Mouse (Mus musculus): ENCODE results near the gene Rhbdd2.

Rhbdd2 gene

DNA sequence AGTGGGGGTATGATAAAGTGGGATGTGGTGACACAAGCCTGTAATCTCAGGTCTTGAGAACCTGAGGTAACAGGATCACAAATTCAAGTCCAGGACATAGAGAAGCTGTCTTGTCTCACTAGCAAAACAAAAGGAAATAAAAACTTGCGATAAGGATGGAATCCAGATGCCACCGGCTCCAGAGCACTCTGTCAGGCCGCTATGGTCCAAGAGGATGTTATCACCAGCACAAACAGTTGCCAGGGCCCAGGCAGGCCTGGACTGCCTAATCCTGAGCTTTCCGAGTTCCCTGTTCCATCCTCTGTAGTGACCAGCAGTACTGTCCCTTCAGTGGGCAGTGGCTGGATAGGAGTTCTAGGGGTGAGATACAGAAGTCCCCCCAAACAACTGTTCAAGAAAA is 27.5 kb downstream of the Rhbdd2 start:
- CTCF ChIA-PET, result interaction anchor here in 2 of 4 experiments (1.2 to 2.5 kb wide), 2 partner anchors 29 to 30 kb away, joined by 4 to 6 read pairs; no protein-coding TSS in a partner anchor
- POLR2A ChIA-PET, result interaction anchor here in 3 of 4 experiments (0.7 to 9.0 kb wide), 18 partner anchors 8 to 119 kb away, joined by 3 to 119 read pairs (median 5); partner anchors contain the start of genes Por (in 2 of the 3), Mdh2 (in 1 of the 3) and Styxl1 (in 1 of the 3)

DNA sequence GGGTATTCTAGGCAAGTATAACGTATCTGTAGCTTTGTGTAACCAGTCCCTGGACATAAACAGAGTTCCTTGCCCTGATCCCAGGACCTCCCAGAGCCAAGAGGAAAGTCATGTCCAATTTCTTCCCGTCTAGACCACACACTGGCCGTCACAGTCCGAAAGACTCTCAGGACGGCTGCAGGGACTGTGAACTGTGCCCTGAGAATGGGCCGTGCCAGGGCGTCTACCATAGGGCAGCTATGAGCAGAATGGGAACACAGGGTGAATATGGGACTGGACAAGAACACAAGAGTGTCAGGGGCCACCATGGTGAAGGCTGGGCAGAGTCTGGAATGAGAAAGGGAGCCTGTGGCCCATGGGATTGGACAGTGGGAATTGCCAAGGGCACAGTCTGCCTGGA is 28.1 kb downstream of the Rhbdd2 start:
- ChIA-PET CTCF (interaction anchor here in 1 of 4 experiments (1.0 to 2.5 kb wide), 2 partner anchors 31 to 194 kb away, joined by 4 to 6 read pairs; no protein-coding TSS in a partner anchor), POLR2A (interaction anchor here in 3 of 4 experiments (0.6 to 9.0 kb wide), 18 partner anchors 9 to 889 kb away, joined by 3 to 119 read pairs (median 6); partner anchors contain the start of genes Por (in 2 of the 3), Mdh2 (in 1 of the 3) and Styxl1 (in 1 of the 3))

DNA sequence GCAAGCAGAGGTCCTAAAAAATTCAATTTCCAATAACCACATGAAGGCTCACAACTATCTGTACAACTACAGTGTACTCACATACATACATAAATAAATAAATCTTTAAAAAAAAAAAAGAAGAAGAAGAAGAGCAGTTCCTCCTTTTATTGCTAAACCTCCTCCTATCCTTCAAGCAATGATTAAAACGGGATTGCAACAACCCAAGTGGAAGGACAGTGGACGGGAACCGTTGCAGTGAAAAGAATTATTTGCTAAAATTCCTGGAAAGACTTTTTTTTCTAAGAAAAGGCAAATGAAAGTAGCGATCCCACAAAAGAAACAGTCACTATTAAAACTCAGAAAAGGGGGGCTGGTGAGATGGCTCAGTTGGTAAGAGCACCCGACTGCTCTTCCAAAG is 34.5 kb downstream of the Rhbdd2 start:
- ChIA-PET POLR2A (interaction anchor here in 2 of 4 experiments (0.7 to 12.0 kb wide), 3 partner anchors 9 to 23 kb away, joined by 3 to 119 read pairs (median 3); no protein-coding TSS in a partner anchor), CTCF (interaction anchor here in 1 of 4 experiments (0.5 to 0.6 kb wide), 2 partner anchors 583 to 672 kb away, joined by 3 read pairs; no protein-coding TSS in a partner anchor)

DNA sequence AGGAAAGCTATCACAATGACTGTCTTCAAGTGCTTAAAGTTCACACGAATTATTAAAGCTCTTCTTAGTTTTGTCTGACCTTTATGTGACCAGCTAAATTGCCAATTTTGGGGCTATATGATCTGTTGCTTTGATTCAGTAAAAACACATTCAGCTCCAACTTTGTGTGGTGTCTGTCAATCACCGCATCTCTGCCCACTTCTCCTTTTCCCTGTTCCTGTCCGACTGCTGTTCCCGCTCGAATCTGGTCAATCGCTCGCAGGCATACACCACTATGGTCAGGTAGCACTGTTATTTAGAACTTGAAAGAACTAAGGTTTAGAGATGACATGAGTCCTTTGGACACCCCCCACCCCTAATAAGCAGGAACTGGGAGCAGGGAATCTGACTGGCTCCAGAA is 35.7 kb downstream of the Rhbdd2 start:
- ChIA-PET POLR2A (interaction anchor here in 2 of 4 experiments (0.8 to 12.0 kb wide), 6 partner anchors 9 to 77 kb away, joined by 3 to 119 read pairs (median 4); partner anchors contain the start of gene Tmem120a (in 1 of the 2)), CTCF (interaction anchor here in 2 of 4 experiments (0.6 kb wide), 2 partner anchors 10 to 207 kb away, joined by 3 to 7 read pairs; no protein-coding TSS in a partner anchor)

DNA sequence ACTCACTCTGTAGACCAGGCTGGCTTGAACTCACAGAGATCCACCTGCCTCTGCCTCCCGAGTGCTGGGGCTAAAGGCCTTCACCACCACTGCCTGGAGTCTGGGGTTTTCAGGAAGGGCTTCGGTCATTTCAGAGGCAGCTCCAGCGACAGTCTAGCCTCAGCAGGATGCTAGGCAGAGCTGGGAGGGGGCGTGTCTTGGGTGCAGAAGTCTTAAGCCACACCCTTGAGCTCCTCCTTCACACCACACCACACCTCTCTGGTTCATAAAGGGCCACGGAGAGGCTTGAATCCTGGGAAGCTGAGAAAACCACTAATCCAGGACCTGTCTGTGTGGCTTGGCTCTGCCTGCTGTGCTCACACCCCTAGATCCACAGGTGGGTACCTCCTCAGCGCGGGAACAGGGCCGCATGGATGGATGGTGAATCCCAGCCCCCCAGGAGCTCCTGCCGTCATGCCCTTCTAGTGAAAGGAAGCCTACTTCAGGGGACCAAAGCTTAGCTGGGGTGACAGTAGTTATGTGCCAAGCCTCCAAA is 37.4 kb downstream of the Rhbdd2 start, which contains the start of gene Por:
Gene Por, plus strand, starts transcription at position 293 of the 535 bp plus-strand sequence.
- ChIA-PET POLR2A (interaction anchor here in 3 of 4 experiments (0.5 to 12.0 kb wide), 24 partner anchors 10 to 288 kb away, joined by 3 to 119 read pairs (median 5); partner anchors contain the start of genes Mdh2 (in 2 of the 3), Styxl1 (in 2 of the 3), Tmem120a (in 2 of the 3) and Hspb1 (in 1 of the 3)), CTCF (interaction anchor here in 3 of 4 experiments (0.7 to 1.5 kb wide), 7 partner anchors 19 to 186 kb away, joined by 3 to 8 read pairs (median 3); no protein-coding TSS in a partner anchor)

DNA sequence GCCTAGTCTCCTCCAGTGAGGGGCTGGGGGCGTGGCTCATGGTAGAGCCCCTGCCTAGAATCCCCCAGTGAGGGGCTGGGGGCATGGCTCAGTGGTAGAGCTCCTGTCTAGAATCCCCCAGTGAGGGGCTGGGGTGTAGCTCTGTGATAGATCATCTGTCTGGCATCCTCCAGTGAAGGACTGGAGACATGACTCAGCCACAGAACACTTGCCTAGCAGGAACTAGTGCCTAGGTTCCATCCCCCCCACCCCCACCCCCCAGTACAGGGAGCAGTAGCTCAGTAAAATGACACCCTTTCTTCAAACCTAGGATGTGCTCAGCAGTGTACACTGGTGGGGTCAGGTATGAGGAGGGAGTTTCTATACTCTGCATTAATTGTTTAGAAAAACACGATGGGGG is 38.5 kb downstream of the Rhbdd2 start:
- ChIA-PET CTCF (interaction anchor here in 1 of 4 experiments (0.6 to 1.3 kb wide), 2 partner anchors 59 to 709 kb away, joined by 3 read pairs; no protein-coding TSS in a partner anchor), POLR2A (interaction anchor here in 3 of 4 experiments (0.6 to 12.0 kb wide), 8 partner anchors 12 to 150 kb away, joined by 3 to 119 read pairs (median 8); no protein-coding TSS in a partner anchor)

DNA sequence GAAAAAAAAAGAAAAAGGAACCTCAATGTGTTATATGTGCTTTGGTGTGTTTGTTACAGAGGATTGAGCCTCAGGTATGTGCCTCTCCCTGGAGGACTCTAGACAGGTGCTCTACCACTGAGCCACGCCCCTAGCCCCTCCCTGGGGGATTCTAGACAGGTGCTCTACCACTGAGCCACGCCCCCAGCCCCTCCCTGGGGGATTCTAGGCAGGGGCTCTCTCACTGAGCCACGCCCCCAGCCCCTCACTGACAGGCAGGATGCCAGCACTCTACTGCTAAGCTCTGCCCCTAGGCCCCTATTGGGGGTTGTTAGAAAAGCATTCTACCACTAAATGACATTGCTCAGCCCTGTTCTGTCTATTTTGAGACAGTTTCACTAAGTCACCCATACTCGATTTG is 40.1 kb downstream of the Rhbdd2 start:
- ChIA-PET POLR2A (interaction anchor here in 2 of 4 experiments (0.5 to 12.0 kb wide), 11 partner anchors 15 to 106 kb away, joined by 3 to 119 read pairs (median 5); partner anchors contain the start of genes Mdh2 (in 1 of the 2) and Styxl1 (in 1 of the 2)), CTCF (interaction anchor here in 2 of 4 experiments (0.6 to 0.9 kb wide), 5 partner anchors 16 to 57 kb away, joined by 3 to 12 read pairs (median 3); no protein-coding TSS in a partner anchor)

DNA sequence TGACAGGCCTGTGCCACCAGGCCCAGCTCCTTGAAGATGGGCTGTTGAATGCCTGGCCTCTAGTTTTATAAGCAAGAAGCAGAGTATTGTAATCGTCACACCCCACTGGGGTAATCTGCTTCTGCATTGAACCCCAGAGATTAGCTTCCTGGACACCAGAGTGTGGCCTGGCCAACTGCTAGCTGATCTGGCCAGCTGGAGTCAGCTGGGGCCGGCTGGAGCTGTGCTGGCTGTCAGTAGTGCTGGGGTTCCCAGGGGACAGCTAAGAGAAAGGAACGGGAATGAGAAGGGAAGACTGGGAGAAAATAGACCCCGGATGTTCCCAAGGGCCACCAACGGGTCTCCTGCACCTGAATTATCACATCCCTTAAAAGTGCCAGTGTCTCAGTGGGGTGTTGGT is 40.6 kb downstream of the Rhbdd2 start:
- POLR2A ChIA-PET, result interaction anchor here in 2 of 4 experiments (0.5 to 12.0 kb wide), 13 partner anchors 9 to 105 kb away, joined by 3 to 119 read pairs (median 5); partner anchors contain the start of genes Styxl1 (in 2 of the 2) and Mdh2 (in 1 of the 2)
- CTCF ChIA-PET, result interaction anchor here in 1 of 4 experiments (0.7 to 0.9 kb wide), 4 partner anchors 16 to 57 kb away, joined by 3 to 4 read pairs (median 3); no protein-coding TSS in a partner anchor

DNA sequence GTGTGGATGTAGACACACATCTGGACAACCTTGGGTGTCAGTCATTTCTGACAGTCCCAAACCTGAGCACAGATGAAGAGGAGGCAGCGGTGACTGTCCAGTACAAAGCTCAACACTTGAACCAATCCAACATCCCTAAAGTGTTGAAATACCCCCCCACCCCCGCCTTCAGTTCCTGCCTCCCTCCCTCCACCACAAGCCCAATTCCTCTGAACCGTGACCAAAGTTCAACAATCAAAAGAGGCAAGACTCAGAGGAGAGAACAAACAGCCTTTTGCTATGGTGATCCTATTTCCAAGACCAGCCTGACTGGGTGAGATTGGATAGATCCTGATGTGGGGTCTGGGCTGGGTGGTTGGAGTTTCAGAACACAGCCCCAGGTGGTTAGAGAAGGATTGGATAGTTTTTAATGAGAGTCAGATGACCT is 41.9 kb downstream of the Rhbdd2 start:
- ChIA-PET CTCF (interaction anchor here in 2 of 4 experiments (0.5 to 1.5 kb wide), 5 partner anchors 60 to 665 kb away, joined by 3 to 8 read pairs (median 6); partner anchors contain the start of genes Abhd11 (in 1 of the 2), Mdh2 (in 1 of the 2) and Styxl1 (in 1 of the 2)), POLR2A (interaction anchor here (0.5 to 12.0 kb wide), 32 partner anchors 9 to 411 kb away, joined by 3 to 119 read pairs (median 4); partner anchors contain the start of genes Mdh2 (in 2 of the 4), Styxl1 (in 2 of the 4) and Tmem120a (in 1 of the 4))

DNA sequence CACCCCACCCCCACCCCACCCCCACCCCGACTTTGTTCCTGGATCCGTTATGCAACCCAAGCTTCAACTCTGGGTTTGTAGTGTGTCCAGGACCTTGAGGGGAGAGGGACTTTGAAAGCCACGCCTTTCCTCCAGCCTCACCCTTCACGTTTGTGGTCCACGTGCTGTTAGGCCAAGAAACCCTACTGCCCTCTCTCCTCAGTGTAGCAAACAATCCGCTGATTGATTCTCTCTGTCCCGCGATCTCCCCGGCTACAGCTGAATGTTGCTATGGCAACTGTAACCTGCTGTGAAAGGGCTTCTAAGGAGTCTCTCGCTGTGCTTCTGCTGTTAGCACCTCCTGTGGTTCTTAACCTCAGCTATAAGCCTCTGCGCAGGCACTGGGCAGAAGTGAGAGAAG is 42.4 kb downstream of the Rhbdd2 start:
- CTCF ChIA-PET, result interaction anchor here in 3 of 4 experiments (0.5 to 1.5 kb wide), 8 partner anchors 45 to 1259 kb away, joined by 3 to 8 read pairs (median 4); partner anchors contain the start of genes Abhd11 (in 1 of the 3), Mdh2 (in 1 of the 3) and Styxl1 (in 1 of the 3)
- POLR2A ChIA-PET, result interaction anchor here (0.5 to 12.0 kb wide), 28 partner anchors 8 to 326 kb away, joined by 3 to 119 read pairs (median 4); partner anchors contain the start of genes Mdh2 (in 2 of the 4), Styxl1 (in 2 of the 4), Rhbdd2 (in 1 of the 4) and Tmem120a (in 1 of the 4)

DNA sequence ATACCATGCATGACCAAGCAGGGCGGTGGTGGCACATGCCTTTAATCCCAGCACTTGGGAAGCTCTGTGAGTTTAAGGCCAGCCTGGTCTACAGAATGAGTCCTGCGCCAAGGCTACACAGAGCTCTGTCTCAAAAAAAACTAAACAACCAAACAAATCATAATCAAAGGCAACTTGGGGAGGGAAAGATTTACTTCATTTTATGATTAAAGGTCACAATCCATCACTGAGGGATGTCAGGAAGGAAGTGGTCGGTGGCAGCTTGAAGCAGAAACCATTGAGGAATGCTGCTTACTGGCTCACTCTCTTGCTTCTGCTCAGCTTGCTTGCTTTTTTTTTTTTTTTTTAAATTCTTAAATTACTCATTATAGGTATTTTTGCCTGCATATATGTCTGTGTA is 44.3 kb downstream of the Rhbdd2 start:
- ChIA-PET CTCF (interaction anchor here in 1 of 4 experiments (0.8 to 2.6 kb wide), 3 partner anchors 13 to 46 kb away, joined by 4 to 11 read pairs (median 5); no protein-coding TSS in a partner anchor), POLR2A (interaction anchor here (0.6 to 12.0 kb wide), 8 partner anchors 12 to 102 kb away, joined by 3 to 119 read pairs (median 7); partner anchors contain the start of genes Mdh2 (in 1 of the 4) and Styxl1 (in 1 of the 4))

DNA sequence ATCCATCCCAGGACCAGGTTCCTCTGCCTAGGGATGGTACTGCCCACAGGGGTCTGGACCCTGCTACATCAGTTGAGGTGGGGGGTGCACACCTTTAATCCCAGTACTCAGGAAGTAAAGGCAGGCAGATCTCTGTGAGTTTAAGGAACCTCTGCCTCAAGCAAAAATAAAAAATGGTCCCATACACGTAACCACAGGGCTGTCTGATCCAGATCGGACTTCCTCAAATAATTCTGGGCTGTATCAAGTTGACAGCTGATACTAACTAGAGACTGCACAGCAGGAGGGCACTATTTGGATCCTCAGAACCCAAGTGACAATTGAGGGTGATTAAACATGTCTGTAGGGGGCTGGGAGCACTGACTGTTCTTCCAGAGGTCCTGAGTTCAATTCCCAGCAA is 44.8 kb downstream of the Rhbdd2 start:
- ChIA-PET CTCF (interaction anchor here in 2 of 4 experiments (1.0 to 2.6 kb wide), 3 partner anchors 12 to 47 kb away, joined by 3 to 11 read pairs (median 4); no protein-coding TSS in a partner anchor), POLR2A (interaction anchor here (0.5 to 12.0 kb wide), 10 partner anchors 11 to 101 kb away, joined by 3 to 119 read pairs (median 4); partner anchors contain the start of genes Mdh2 (in 1 of the 4), Styxl1 (in 1 of the 4) and Tmem120a (in 1 of the 4))

DNA sequence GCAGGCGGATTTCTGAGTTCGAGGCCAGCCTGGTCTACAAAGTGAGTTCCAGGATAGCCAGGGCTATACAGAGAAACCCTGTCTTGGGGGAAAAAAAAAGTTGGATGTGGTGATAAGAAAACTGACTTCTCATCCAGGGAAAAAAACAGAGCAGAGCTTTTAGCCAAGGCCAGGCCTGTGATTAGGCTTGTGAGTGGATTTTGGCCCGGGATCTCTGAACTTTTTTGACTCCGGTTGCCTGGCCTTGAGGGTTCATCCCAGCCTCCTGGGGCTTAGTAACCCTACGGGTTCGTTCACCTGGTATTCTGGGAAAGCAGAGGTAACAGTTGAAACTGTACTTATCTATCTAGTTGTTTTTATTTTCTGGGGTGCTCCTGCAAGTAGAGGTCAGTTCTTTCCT is 46.1 kb downstream of the Rhbdd2 start:
- CTCF ChIA-PET, result interaction anchor here in 3 of 4 experiments (0.8 to 2.6 kb wide), 4 partner anchors 10 to 48 kb away, joined by 3 to 11 read pairs (median 4); no protein-coding TSS in a partner anchor

DNA sequence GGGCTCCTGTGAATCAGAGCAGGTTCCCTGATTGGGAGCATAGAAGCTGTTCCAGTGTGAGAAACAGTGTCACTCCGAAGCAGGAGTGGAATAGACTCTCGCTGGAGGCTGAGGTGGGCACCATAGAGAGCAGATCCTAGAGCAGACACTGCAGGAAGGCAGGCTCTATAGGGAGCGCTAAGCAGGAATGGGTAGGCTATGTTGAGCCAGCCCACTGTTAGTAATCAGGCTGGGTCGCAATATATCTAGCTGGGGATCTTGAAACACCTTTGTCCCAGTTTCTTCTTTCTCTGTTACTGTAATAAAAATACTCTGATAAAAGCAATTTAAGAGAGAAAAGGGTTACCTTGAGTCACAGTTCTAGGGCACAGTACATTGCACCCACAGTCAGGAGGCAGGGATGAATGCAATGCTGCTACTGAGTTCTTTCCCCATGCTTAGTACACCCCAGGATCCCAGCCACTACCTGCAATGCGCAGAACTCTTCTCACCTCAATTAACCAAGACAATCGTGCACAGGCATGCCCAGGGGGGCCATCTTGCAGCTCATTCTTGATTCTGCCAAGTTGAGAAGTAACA is 48.6 kb downstream of the Rhbdd2 start:
- CTCF ChIA-PET, result interaction anchor here in 2 of 4 experiments (1.0 to 1.6 kb wide), 3 partner anchors 50 to 65 kb away, joined by 3 read pairs; no protein-coding TSS in a partner anchor
- POLR2A ChIA-PET, result interaction anchor here in 3 of 4 experiments (0.6 to 1.3 kb wide), 9 partner anchors 8 to 419 kb away, joined by 3 to 7 read pairs (median 3); partner anchors contain the start of genes Mdh2 (in 1 of the 3), Por (in 1 of the 3) and Styxl1 (in 1 of the 3)

More for the DNA sequence above, 46.1 kb downstream of the Rhbdd2 start:
- POLR2A ChIA-PET, result interaction anchor here in 2 of 4 experiments (0.9 to 12.0 kb wide), 4 partner anchors 10 to 88 kb away, joined by 3 to 119 read pairs (median 34); no protein-coding TSS in a partner anchor

DNA sequence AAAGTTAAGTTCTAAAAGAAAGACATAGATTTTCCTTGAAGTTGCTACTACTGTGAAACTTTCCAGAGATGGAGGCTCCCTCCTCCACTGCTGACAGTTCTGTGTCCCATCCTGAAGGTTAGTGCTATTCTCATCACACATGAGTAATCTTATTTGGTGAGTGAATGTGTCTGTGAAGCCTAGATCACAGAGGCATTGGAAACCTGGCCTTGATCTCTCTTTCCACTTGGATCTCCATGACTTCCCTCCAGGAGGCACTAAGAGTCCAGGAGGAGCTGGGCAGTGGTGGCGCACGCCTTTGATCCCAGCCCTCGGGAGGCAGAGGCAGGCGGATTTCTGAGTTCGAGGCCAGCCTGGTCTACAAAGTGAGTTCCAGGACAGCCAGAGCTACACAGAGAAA is 49.6 kb downstream of the Rhbdd2 start:
- CTCF ChIA-PET, result no interaction called here

DNA sequence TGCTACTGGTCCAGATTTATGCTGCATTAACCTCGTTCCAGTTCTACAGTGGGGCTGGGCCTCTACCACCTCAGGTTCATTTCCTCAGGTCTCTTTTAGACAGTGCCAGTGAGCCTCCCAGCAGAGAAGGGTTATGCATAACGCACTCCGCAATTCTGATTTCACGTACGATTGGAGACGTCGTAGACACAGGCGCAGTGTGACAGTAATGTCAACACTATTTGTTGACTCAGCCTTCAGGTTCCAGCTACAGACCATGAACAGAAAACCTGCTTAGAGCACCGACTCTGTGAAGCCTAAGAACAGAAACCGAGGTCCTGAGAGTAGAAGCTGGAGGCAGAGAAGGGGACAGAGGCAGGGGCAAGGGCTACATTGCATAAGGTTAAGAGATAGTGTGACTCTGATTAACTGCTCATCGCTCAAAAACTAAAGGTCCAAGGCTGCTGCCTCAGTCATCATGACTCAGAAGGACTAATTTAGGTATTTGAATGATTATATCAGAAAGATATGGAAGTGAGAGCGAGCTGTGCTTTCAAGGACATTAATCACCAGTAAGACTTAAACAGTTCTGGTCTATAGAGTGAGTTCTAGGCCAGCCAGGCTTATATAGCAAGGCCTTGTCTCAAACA is 50.6 kb downstream of the Rhbdd2 start:
- ChIA-PET POLR2A (interaction anchor here in 3 of 4 experiments (0.7 to 2.0 kb wide), 6 partner anchors 9 to 1406 kb away, joined by 3 to 8 read pairs (median 3); partner anchors contain the start of gene Por (in 1 of the 3)), CTCF (interaction anchor here in 1 of 4 experiments (0.6 kb wide), 2 partner anchors 64 to 252 kb away, joined by 3 to 5 read pairs; no protein-coding TSS in a partner anchor)

More for the DNA sequence above, 49.6 kb downstream of the Rhbdd2 start:
- POLR2A ChIA-PET, result interaction anchor here (0.6 to 2.0 kb wide), 8 partner anchors 8 to 562 kb away, joined by 3 to 8 read pairs (median 4); partner anchors contain the start of genes Por (in 2 of the 4), Mdh2 (in 1 of the 4) and Styxl1 (in 1 of the 4)

All from embryonic stem cell, embryonic (primary cell).